Mouse (Mus musculus) stomach, embryonic 16.5 days (tissue): ENCODE results near the gene Hook2. TPM values are rescaled to one million over a fixed set of nuclear protein-coding genes. Genes with fewer than 3 reads are reported as not detected.
A peak's percentile ranks its signal among the peaks of the same experiment; 100 is the strongest.

ENCODE experiments used
- ATAC-seq: fragments of 200-750 bp; cut with Nextera tagmentation; 2 replicates; pipeline ENCODE4 v1.8.0; 2017; ENCODE audit warnings: moderate number of reproducible peaks, moderate TSS enrichment; ENCODE audit not compliant: insufficient read depth, low FRiP score
- H3K27ac ChIP-seq: fragments of 300-500 bp; sonication (generic); 2 replicates; pipeline ENCODE4 v1.5.1; 2014; ENCODE audit warnings: low read length
- H3K27me3 ChIP-seq: fragments of 300-500 bp; sonication (generic); 2 replicates; pipeline ENCODE4 v1.6.1; 2014; ENCODE audit warnings: low read length, control low read depth, mixed read lengths; ENCODE audit not compliant: control insufficient read depth, insufficient read depth
- H3K36me3 ChIP-seq: fragments of 300-500 bp; sonication (generic); 2 replicates; pipeline ENCODE4 v1.6.1; 2014; ENCODE audit warnings: low read length; ENCODE audit not compliant: control insufficient read depth, insufficient read depth
- H3K4me1 ChIP-seq: fragments of 300-500 bp; sonication (generic); 2 replicates; pipeline ENCODE4 v1.6.1; 2014; ENCODE audit warnings: low read length, control low read depth, mixed read lengths; ENCODE audit not compliant: control insufficient read depth, insufficient read depth
- H3K4me2 ChIP-seq: fragments of 300-500 bp; sonication (generic); 2 replicates; pipeline ENCODE4 v1.6.1; 2014; ENCODE audit warnings: low read depth, low read length, mixed read lengths
- H3K4me3 ChIP-seq: fragments of 300-500 bp; sonication (generic); replicated peaks from 2 replicates; pipeline ENCODE4 v1.5.1; 2014; ENCODE audit warnings: mild to moderate bottlenecking, low read length
- H3K9ac ChIP-seq: fragments of 300-500 bp; sonication (generic); 2 replicates; pipeline ENCODE4 v1.6.1; 2014; ENCODE audit warnings: low read length
- H3K9me3 ChIP-seq: fragments of 300-500 bp; sonication (generic); replicated peaks from 2 replicates; pipeline ENCODE4 v1.6.1; 2016; ENCODE audit warnings: low read length, control low read depth; ENCODE audit not compliant: control insufficient read depth
- WGBS: fragments of 180-500 bp; shearing (Covaris S2); extraction: QIAGEN DNeasy Blood & Tissue Kit; methylation state at CpG from one replicate; pipeline ENCODE4 v1.1.7; 2014; 5-methylcytosine and 5-hydroxymethylcytosine counted together
- polyA plus RNA-seq: library from polyadenylated mRNA; unstranded; fragments of >200 nt; fragmentation: Nextera tagmentation; extraction: Ambion mirVana; gene quantifications from 2 replicates; pipeline ENCODE4 v1.2.1, GENCODE M21; 2015

Hook2 gene
- polyA plus RNA-seq, 1 experiment from 2014 or later = 50.0 TPM

GRCm38 (mm10) chr8:85016724-85017123 is 26.3 kb downstream of the Hook2 start:
- Histone ChIP-seq H3K4me3 (no peak overlapping the region), H3K9ac (no peak overlapping the region; the same call in 1 of the 2 replicates), H3K36me3 (peaks cover 10% of the 10 kb centered on the region; the same call in 1 of the 2 replicates), H3K4me1 (peaks cover 7% of the 10 kb centered on the region), H3K4me2 (no peak overlapping the region), H3K9me3 (no peaks in the 10 kb centered on the region), H3K27ac (peak overlapping the region; percentile 67), H3K27me3 (peaks cover 8% of the 10 kb centered on the region; the same call in 1 of the 2 replicates)
- WGBS = 53% methylated on average over 10 of the region's 10 CpGs
- ATAC-seq = no peak

- 43% methylated on average over 5 of the region's 5 CpGs for WGBS
- Histone ChIP-seq H3K27ac (peak overlapping the region; percentile 67), H3K9me3 (no peaks in the 10 kb centered on the region), H3K27me3 (0 out of 2 replicates have a peak, but pooled peaks cover 7% of the 10 kb centered on the region), H3K4me2 (no peak overlapping the region), H3K4me3 (no peak overlapping the region), H3K4me1 (peaks cover 7% of the 10 kb centered on the region), H3K36me3 (peaks cover 10% of the 10 kb centered on the region; the same call in 1 of the 2 replicates), H3K9ac (no peak overlapping the region)
- no peak for ATAC-seq
These were observed 26.8 kb downstream of the Hook2 start for GRCm38 (mm10) chr8:85017209-85017608.

GRCm38 (mm10) chr8:85021514-85022055 is 31.2 kb downstream of the Hook2 start:
- Histone ChIP-seq H3K9me3 (no peaks in the 10 kb centered on the region), H3K36me3 (peaks cover 21% of the 10 kb centered on the region), H3K4me2 (no peak overlapping the region), H3K27ac (no peak overlapping the region), H3K4me3 (no peak overlapping the region), H3K9ac (no peak overlapping the region), H3K27me3 (no peaks in the 10 kb centered on the region), H3K4me1 (peaks cover 26% of the 10 kb centered on the region)
- ATAC-seq = no peak
- whole genome bisulfite sequencing = 95% methylated on average over 3 of the region's 3 CpGs

- Histone ChIP-seq H3K4me3 (peak overlapping the region; percentile 95), H3K9me3 (no peaks in the 10 kb centered on the region), H3K27ac (no peak overlapping the region), H3K27me3 (no peaks in the 10 kb centered on the region), H3K36me3 (peaks cover 21% of the 10 kb centered on the region), H3K4me1 (peaks cover 29% of the 10 kb centered on the region), H3K9ac (no peak overlapping the region), H3K4me2 (peak overlapping the region; percentile 99; the same call in 1 of the 2 replicates)
- ATAC-seq = no peak
- WGBS = 90% methylated on average over 3 of the region's 3 CpGs
These were observed 33.4 kb downstream of the Hook2 start for GRCm38 (mm10) chr8:85023846-85024245.

GRCm38 (mm10) chr8:85025098-85025932 is 34.9 kb downstream of the Hook2 start, which contains the start of gene Asna1:
Asna1 (minus strand) TSS chr8:85025281.
- Histone ChIP-seq H3K4me1 (peaks cover 34% of the 10 kb centered on the region), H3K4me2 (peak within 1 kb of the TSS; percentile 99), H3K27ac (peak within 1 kb of the TSS; percentile 93), H3K9me3 (no peaks in the 10 kb centered on the region), H3K27me3 (no peaks in the 10 kb centered on the region), H3K4me3 (peak within 1 kb of the TSS; percentile 95), H3K36me3 (peaks cover 18% of the 10 kb centered on the region), H3K9ac (peak within 1 kb of the TSS; percentile 86)
- 4% methylated on average over 30 of the region's 30 CpGs for WGBS
- peak; percentile 91 for ATAC-seq

- peak within 1 kb of the TSS; percentile 93 for H3K27ac ChIP-seq
- peaks cover 34% of the 10 kb centered on the region for H3K4me1 ChIP-seq
- ATAC-seq = peak; percentile 88
- peak within 1 kb of the TSS; percentile 100 for H3K9ac ChIP-seq
- H3K4me2 ChIP-seq = peak within 1 kb of the TSS; percentile 99
- peak within 1 kb of the TSS; percentile 100 for H3K4me3 ChIP-seq
- H3K36me3 ChIP-seq = peaks cover 11% of the 10 kb centered on the region
- under 1% methylated on average over 73 of the region's 75 CpGs for WGBS
- H3K9me3 ChIP-seq = no peaks in the 10 kb centered on the region
- no peaks in the 10 kb centered on the region for H3K27me3 ChIP-seq
These were observed 36.5 kb downstream of the Hook2 start, which contains the start of gene Trir for GRCm38 (mm10) chr8:85026670-85027515. Trir (plus strand) TSS chr8:85026823.

- Histone ChIP-seq H3K9me3 (no peaks in the 10 kb centered on the region), H3K27me3 (no peaks in the 10 kb centered on the region), H3K4me2 (peak overlapping the region; percentile 99), H3K36me3 (peaks cover 11% of the 10 kb centered on the region; the same call in 1 of the 2 replicates), H3K27ac (peak overlapping the region; percentile 93), H3K9ac (peak overlapping the region; percentile 100), H3K4me1 (peaks cover 34% of the 10 kb centered on the region), H3K4me3 (peak overlapping the region; percentile 100)
- no peak for ATAC-seq
- 1% methylated on average over 13 of the region's 13 CpGs for WGBS
These were observed 37.1 kb downstream of the Hook2 start for GRCm38 (mm10) chr8:85027516-85027855.

GRCm38 (mm10) chr8:85027922-85028321 is 37.5 kb downstream of the Hook2 start:
- peaks cover 11% of the 10 kb centered on the region; the same call in 1 of the 2 replicates for H3K36me3 ChIP-seq
- H3K9ac ChIP-seq = peak overlapping the region; percentile 100
- no peak for ATAC-seq
- H3K4me3 ChIP-seq = peak overlapping the region; percentile 100
- no peaks in the 10 kb centered on the region for H3K27me3 ChIP-seq
- H3K4me2 ChIP-seq = peak overlapping the region; percentile 99
- H3K9me3 ChIP-seq = no peaks in the 10 kb centered on the region
- no peak overlapping the region for H3K27ac ChIP-seq
- 7% methylated on average over 2 of the region's 2 CpGs for WGBS
- H3K4me1 ChIP-seq = peaks cover 34% of the 10 kb centered on the region
